Mouse (Mus musculus): ENCODE data around the gene Ctxn1. TPM values are rescaled to one million over a fixed set of nuclear protein-coding genes. Genes with fewer than 3 reads are reported as not detected.

The Ctxn1 gene
- total RNA-seq, 2 experiments from 2014 or later = 0.61 to 0.96 TPM

DNA sequence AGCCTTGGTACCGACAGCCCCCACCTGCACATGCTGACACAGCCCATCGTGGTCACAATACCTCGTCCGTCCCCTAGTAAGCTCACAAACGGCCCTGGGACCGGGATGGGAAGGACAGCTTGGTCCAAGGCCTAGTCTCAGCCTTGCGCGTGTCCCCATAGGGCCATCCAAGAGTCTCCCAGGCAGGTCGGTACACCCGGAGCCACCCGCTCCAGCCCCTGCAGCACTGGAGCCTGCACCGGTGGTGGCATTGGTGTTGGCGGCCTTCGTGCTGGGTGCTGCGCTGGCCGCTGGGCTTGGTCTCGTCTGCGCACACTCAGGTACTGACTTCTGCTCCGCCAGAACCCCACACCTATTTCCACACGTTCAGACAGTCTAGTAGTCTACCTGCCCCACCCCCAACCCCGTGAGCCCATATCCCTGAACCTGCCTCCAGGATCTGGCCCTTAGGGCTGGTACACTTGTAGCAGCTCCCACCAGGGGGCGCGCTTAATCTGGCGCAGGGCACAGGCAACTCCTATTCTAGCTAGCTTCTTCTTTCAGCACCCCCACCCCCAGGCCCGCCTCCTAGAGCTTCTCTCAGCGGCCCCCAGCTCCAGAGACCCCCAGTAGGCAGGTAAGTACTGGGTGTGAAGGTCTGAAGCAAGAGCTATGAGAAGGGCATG is 8.6 kb downstream of the Ctxn1 start:
- DNase-seq = peak; percentile 79

- no peak for DNase-seq
Observed at GRCm38 (mm10) chr8:4249213-4249612, 9.9 kb downstream of the Ctxn1 start.

DNA sequence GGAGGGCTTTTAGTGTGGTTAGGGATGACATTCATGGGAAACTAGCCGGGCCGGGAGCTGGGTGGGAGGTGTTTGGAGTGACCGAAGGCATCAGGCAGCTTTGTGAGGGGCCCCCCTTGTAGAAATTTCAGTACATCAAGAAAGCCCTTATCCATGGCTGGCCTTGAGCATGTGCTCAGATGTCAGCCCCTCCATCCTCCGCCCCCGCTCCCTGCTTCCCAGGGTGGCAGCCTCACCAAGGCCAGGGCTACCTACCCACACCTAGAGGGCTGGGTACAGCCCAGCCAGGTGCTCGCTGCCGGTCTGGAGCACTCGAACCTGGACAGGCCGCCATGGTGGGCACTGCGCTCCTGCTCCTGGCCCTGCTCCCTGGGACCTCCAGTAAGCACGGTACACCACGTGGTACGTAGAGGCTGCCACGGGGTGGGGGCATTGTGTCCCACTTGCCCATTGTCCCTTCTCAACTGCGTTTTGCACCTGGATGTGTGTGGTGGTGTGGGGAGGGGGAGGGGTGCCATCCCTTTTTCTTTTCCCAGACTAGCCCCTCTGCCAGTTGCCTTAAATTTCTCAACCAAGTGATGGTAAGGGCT is 11.0 kb downstream of the Ctxn1 start, which contains the start of gene Tgfbr3l:
Gene Tgfbr3l, plus strand, starts transcription at position 264 of the 590 bp plus-strand sequence.
- DNase-seq = no peak

- no peak for DNase-seq
Observed at GRCm38 (mm10) chr8:4247241-4247640, 11.8 kb downstream of the Ctxn1 start.

DNA sequence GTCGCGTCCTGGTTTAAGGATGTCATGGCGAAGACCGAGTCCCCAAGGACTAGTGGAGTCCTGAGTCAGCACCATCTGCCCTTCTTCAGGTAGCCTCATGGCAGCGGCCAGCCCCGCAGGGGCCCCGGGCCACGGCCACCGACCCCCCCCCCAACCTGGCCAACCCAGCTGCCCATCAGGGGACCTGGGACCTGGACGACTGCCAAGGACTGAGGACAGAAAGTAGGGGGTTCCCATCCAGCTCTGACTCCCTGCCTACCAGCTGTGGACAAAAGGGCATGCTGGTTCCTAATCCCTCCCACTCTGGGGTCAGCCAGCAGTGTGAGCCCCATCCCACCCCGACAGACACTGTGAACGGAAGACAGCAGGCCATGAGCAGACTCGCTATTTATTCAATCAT is 13.3 kb downstream of the Ctxn1 start:
- DNase-seq = no peak

DNA sequence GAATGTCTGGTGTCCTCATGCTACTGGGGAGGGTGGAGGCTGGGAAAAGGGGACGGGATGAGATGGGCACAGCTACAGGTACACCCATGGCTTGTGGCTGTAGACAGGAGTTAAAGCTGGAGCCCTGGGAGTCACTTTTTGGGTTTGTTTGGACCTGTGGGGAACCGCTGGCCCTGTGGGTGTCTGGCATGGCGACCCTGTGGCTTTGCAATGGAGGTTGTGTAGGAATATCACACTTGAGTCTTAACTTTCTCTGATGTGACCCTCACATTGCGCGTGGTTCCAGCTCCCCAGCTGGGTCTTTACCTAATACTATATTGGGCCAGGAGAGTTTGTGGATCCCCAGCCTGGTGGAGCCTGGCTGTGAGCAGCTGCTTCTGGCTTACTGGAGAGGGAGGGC is 14.0 kb downstream of the Ctxn1 start:
- no peak for DNase-seq

DNA sequence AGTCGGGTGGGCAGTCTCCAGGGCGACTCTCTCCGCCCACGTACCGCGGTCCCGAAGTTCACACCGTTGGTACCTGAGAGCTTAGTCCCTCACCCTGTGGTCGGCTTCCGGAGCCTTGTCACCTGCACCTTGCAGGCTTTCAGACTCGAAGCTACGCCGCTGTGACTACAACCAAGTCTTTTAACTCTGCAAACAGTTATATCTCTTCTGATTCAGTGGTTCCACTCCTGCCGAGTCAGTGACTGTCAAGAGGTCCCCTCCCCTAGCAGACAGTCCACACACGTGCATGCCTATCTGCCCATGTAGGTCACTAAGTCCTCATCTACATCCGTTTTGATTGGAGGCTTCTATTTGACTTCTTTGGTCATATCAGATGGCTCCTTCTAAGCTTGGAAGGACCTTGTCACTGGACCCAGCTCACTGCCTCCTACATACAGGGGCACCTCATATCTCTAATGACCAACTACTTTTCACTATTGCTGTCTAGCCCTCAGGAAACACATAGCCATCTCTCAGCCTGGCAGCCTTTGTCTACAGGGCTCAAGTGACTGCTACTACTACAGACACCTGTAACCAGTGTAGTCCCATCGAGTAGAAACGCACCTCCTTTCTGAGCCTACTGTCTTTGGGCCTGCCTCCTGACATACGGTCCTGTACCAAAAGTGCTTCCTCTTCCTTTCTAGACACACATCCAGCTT is 19.7 kb downstream of the Ctxn1 start:
- DNase-seq = no peak

- peak; percentile 100 for DNase-seq
Observed at GRCm38 (mm10) chr8:4238434-4239192, 20.5 kb downstream of the Ctxn1 start, which contains the start of the genes Map2k7 and Gm49320. Map2k7 (plus strand) TSS chr8:4238740. Gm49320 (plus strand) TSS chr8:4238865.

- DNase-seq = no peak
Observed at GRCm38 (mm10) chr8:4237814-4238433, 21.1 kb downstream of the Ctxn1 start.

DNA sequence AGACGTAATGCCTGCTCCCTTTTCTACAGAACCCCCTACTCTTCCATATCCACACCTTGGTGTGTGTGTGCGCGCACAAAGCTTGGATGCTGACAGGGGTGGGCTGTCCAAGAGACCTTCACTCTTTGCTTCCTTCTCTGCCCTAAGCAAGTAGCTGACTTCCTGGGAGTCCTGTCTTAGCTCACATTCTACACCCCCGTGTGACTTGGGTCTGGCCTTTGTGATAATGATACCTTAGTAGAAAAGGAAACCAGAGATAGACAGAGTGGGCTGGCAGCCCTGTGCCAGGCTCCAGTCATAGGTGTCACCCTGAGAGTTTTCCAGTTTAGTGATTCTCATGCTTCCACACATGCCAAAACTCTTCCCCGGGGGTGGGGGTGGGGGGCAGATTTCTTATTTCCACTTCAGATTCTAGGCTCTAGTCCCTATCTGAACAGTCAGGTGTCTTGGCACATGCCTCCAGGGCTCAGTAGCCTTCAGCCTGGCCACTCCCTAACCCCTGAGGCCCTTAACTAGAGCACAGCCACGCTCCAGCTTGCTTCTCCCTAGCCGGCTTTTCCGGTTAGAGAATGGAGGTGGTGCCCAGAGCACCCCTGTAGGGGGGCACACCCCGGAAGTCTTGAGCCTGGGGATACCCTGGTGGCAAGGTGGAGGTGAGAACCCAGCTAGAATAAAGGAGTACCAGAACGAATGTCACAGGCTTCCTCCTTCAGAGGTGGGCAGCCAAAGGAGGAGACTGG is 28.3 kb downstream of the Ctxn1 start:
- no peak for DNase-seq

- DNase-seq = no peak
Observed at GRCm38 (mm10) chr8:4229784-4230183, 29.3 kb downstream of the Ctxn1 start.

DNA sequence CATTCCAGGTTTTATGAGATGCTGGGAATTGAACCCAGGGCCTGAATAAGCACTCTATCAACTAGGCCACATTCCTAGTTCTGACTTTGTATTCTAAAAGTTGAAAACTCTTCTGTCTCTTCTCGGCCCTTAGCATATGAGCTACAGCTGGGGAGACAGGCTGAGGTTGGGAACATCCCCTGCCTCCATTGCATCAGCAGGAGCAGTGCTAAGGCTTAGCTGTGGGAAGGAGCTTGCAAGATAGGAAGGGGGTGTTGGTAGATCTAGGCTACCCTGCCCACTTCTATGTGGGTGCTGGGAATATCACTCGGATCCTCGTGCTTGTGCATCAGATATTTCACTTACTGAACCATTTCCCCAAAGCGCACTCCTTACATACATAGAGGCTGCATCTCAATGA is 31.2 kb downstream of the Ctxn1 start:
- no peak for DNase-seq

DNA sequence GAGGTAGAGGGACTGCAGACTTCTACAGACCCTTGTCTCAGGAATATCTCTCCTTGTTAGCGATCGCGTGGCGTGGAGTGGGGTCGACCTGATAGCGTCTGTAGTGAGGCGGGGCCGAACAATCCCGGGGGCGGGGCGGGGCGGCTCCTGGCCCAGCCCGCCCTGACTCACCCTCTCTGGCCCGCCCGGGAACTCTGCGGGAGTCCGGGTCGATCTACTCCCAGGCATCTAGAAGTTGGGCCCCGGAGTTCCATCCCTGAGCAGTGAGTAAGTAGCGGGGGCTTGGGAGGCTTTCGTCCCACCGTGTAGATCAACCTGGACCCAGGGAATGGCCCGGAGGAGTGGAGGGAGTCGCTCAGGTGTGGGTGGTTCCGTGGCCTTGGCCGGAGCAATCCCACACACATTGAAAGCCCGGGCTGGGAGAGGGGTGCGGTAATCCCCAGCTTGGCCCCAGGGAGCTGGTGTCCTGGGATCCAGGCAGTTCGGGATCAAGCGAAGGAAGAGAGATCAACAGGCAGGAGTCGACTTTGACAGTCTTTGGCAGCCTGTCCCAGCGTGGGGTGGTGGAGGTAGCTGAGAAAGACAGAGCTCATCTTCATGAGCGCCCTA is 32.2 kb downstream of the Ctxn1 start, which contains the start of gene Lrrc8e:
Gene Lrrc8e, plus strand, starts transcription at position 89 of the 609 bp plus-strand sequence.
- DNase-seq = no peak

DNA sequence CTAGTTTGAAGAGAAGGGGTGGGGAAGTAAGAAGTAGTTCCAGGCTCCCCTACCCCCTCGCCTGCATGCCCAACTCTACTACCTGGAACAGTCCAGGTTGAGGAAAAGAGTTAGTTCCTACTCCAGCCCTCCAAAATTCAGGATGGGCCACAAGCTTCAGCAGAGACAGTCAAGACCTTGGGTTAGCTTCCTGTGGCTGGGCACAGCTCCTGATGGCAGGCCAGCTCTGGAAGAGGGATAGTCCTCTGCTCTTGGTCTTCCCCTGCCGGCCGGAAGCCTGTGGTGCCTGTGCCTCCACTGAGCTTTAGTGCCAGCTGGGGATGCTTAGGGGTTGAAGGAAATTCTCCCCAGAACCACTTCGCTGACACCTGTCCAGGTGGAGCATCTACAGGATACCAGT is 32.8 kb downstream of the Ctxn1 start:
- DNase-seq = no peak

DNA sequence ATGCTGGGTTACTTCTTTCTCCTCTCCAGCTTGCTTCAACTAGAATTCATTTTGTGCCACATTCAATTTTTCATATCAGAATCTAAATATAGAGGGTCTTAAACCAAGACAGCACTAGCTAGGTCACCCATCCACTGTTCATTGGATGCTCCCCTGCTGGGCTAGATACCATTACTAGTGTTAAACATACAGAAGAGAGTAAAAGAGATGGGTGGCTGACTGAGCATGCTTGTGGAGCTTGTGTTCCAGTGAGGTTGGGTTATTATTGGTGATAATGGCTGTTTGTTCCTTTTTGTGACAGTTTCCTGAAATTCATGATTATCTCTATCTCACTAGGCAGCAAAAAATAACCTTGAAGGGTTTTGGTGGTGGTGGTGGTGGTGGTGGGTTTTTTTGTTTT is 37.0 kb downstream of the Ctxn1 start:
- no peak for DNase-seq

DNA sequence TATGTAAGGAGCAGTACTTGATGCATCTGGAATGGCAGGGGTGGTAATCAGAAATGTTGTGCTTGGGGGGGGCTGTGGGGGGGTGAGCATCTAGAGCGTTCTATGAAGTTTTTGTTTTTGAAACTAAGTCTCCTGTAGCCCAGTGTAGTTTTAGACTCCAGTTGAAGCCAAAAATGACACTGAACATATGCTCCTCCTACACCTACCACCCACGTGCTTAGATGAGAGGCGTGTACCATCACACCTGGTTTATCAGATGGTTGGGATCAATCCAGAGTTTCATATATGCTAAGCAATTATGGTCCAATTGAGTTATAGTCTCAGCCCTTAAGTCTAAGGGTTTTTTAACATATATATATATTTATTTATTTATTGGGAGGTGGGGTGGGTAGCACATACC is 39.5 kb downstream of the Ctxn1 start:
- no peak for DNase-seq

GRCm38 (mm10) chr8:4216791-4217621 is 42.1 kb downstream of the Ctxn1 start, which contains the start of gene Prr36:
Prr36 (minus strand) TSS chr8:4217459.
- no peak for DNase-seq

DNA sequence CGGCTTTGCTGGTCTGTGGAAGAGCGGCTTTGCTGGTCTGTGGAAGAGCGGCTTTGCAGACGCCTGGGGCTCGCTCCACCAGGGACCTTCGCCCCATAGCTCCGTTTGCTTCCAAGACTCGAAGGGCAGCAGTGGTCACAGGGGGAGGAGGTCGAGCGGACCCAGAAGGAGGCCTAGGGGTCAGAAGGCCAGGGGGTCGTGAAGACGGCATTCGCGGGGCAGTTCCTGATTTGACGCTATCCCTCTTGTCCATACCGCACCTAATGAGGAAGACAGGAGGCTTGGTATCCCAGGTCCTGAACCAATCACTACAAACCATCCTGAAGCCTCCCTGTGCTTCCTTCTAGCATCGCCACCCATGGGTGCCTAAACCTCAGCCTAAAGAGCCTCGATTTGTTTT is 42.8 kb downstream of the Ctxn1 start:
- DNase-seq = no peak

Measured in gastrocnemius, postnatal 25 days (tissue).